Mouse (Mus musculus) R1 (cell line): ENCODE measurements at regions not wholly inside any gene's neighbourhood (a gene's known extent, or its start where the extent isn't known, plus 50 kb on each side); places are given as distances from the start of the nearest gene placed in this dataset.
A peak's percentile ranks its signal among the peaks of the same experiment; 100 is the strongest.

Source experiments
- DNase-seq: peaks from one replicate; pipeline ENCODE4 v3.0.0-alpha.2; 2018; ENCODE audit warnings: low read depth, low spot score

- DNase-seq, result no peak
These were observed 276.3 kb upstream of the Fermt1 start for GRCm38 (mm10) chr2:133221762-133222556.

GRCm38 (mm10) chr2:133235175-133235920, 289.6 kb upstream of the Fermt1 start:
- no peak for DNase-seq

- DNase-seq, result no peak
These were observed 299.8 kb upstream of the Bmp2 start for GRCm38 (mm10) chr2:133252131-133252530.

GRCm38 (mm10) chr2:133274424-133274823, 277.5 kb upstream of the Bmp2 start:
- no peak for DNase-seq

- DNase-seq, result peak; percentile 48
These were observed 273.4 kb upstream of the Bmp2 start for GRCm38 (mm10) chr2:133278546-133278945.

- DNase-seq, result peak; percentile 70
These were observed 272.7 kb upstream of the Bmp2 start for GRCm38 (mm10) chr2:133279275-133279674.

- no peak for DNase-seq
These were observed 269.3 kb upstream of the Bmp2 start for GRCm38 (mm10) chr2:133282692-133283091.

GRCm38 (mm10) chr2:133283709-133284108, 268.2 kb upstream of the Bmp2 start:
- no peak for DNase-seq

GRCm38 (mm10) chr2:133294136-133294535, 257.8 kb upstream of the Bmp2 start:
- DNase-seq, result no peak

- DNase-seq, result no peak
These were observed 246.0 kb upstream of the Bmp2 start for GRCm38 (mm10) chr2:133305936-133306335.

- DNase-seq, result no peak
These were observed 241.0 kb upstream of the Bmp2 start for GRCm38 (mm10) chr2:133311001-133311400.

GRCm38 (mm10) chr2:133326290-133327050, 225.5 kb upstream of the Bmp2 start:
- no peak for DNase-seq

- no peak for DNase-seq
These were observed 224.3 kb upstream of the Bmp2 start for GRCm38 (mm10) chr2:133327653-133328052.

- no peak for DNase-seq
These were observed 215.6 kb upstream of the Bmp2 start for GRCm38 (mm10) chr2:133336177-133336901.

GRCm38 (mm10) chr2:133338150-133338549, 213.8 kb upstream of the Bmp2 start:
- DNase-seq, result no peak

GRCm38 (mm10) chr2:133341352-133341751, 210.6 kb upstream of the Bmp2 start:
- DNase-seq, result no peak

- no peak for DNase-seq
These were observed 205.8 kb upstream of the Bmp2 start for GRCm38 (mm10) chr2:133345964-133346788.

GRCm38 (mm10) chr2:133346789-133347424, 205.1 kb upstream of the Bmp2 start:
- DNase-seq, result peak; percentile 29

- DNase-seq, result peak; percentile 50
These were observed 200.7 kb upstream of the Bmp2 start for GRCm38 (mm10) chr2:133351306-133351705.

- DNase-seq, result no peak
These were observed 199.2 kb upstream of the Bmp2 start for GRCm38 (mm10) chr2:133352800-133353199.
